Mouse (Mus musculus) midbrain, embryonic 14.5 days (tissue): ENCODE measurements around the gene Disp3. TPM values are rescaled to one million over a fixed set of nuclear protein-coding genes. Genes with fewer than 3 reads are reported as not detected.

Experiments used
- ATAC-seq: fragments of 200-750 bp; cut with Nextera tagmentation; 2 replicates; pipeline ENCODE4 v1.8.0; 2017; ENCODE audit warnings: moderate number of reproducible peaks, moderate library complexity; ENCODE audit not compliant: low FRiP score, low TSS enrichment
- DNase-seq: peaks from one replicate; pipeline ENCODE4 v3.0.0-alpha.2; 2015
- H3K27ac ChIP-seq: fragments of 300-500 bp; sonication (generic); replicated peaks from 2 replicates; pipeline ENCODE4 v1.5.1; 2014; ENCODE audit warnings: mild to moderate bottlenecking, low read depth, low read length, moderate library complexity
- H3K27me3 ChIP-seq: fragments of 300-500 bp; sonication (generic); 2 replicates; pipeline ENCODE4 v1.6.1; 2014; ENCODE audit warnings: low read length, control low read depth, mixed read lengths; ENCODE audit not compliant: control insufficient read depth, insufficient read depth
- H3K36me3 ChIP-seq: fragments of 300-500 bp; sonication (generic); 2 replicates; pipeline ENCODE4 v1.6.1; 2014; ENCODE audit warnings: low read length, control low read depth; ENCODE audit not compliant: control insufficient read depth, insufficient read depth
- H3K4me1 ChIP-seq: fragments of 300-500 bp; sonication (generic); 2 replicates; pipeline ENCODE4 v1.6.1; 2014; ENCODE audit warnings: mild to moderate bottlenecking, antibody characterized with exemption, low read length, control low read depth; ENCODE audit not compliant: control insufficient read depth, insufficient read depth
- H3K4me2 ChIP-seq: fragments of 300-500 bp; sonication (generic); 2 replicates; pipeline ENCODE4 v1.6.1; 2014; ENCODE audit warnings: mild to moderate bottlenecking, low read length, moderate library complexity
- H3K4me3 ChIP-seq: fragments of 300-500 bp; sonication (generic); replicated peaks from 2 replicates; pipeline ENCODE4 v1.5.1; 2014; ENCODE audit warnings: low read depth, low read length
- H3K9ac ChIP-seq: fragments of 300-500 bp; sonication (generic); replicated peaks from 2 replicates; pipeline ENCODE4 v1.6.1; 2014; ENCODE audit warnings: mild to moderate bottlenecking, low read length, moderate library complexity
- H3K9me3 ChIP-seq: fragments of 300-500 bp; sonication (generic); 2 replicates; pipeline ENCODE4 v1.6.1; 2016; ENCODE audit warnings: low read length, control low read depth, mixed read lengths; ENCODE audit not compliant: control insufficient read depth
- WGBS: fragments of 180-500 bp; shearing (Covaris S2); extraction: QIAGEN DNeasy Blood & Tissue Kit; methylation state at CpG from one replicate; pipeline ENCODE4 v1.1.7; 2014; 5-methylcytosine and 5-hydroxymethylcytosine counted together
- polyA plus RNA-seq: library from polyadenylated mRNA; unstranded; fragments of >200 nt; fragmentation: Nextera tagmentation; extraction: Ambion mirVana; gene quantifications from 2 replicates; pipeline ENCODE4 v1.2.1, GENCODE M21; 2014

The Disp3 gene
- polyA plus RNA-seq, 1 experiment from 2014 or later: 11.8 TPM

GRCm38 (mm10) chr4:148276816-148277491 is 10.8 kb downstream of the Disp3 start:
- Histone ChIP-seq H3K4me3 (no peak overlapping the region), H3K9me3 (no peaks in the 10 kb centered on the region), H3K9ac (peak overlapping the region; percentile 1; the same call in 1 of the 2 replicates), H3K36me3 (peaks cover 4% of the 10 kb centered on the region; the same call in 1 of the 2 replicates), H3K27ac (peak overlapping the region; percentile 63), H3K27me3 (peaks cover 9% of the 10 kb centered on the region; the same call in 1 of the 2 replicates), H3K4me2 (no peak overlapping the region), H3K4me1 (peaks cover 22% of the 10 kb centered on the region)
- DNase-seq: no peak
- WGBS: 15% methylated on average over 4 of the region's 4 CpGs
- ATAC-seq: no peak

GRCm38 (mm10) chr4:148274671-148275070 is 13.1 kb downstream of the Disp3 start:
- H3K27ac ChIP-seq: no peak overlapping the region
- no peaks in the 10 kb centered on the region for H3K9me3 ChIP-seq
- ATAC-seq (no peak), DNase-seq (no peak)
- H3K9ac ChIP-seq: no peak overlapping the region
- H3K27me3 ChIP-seq: peaks cover 18% of the 10 kb centered on the region; the same call in 1 of the 2 replicates
- 63% methylated on average over 3 of the region's 3 CpGs for WGBS
- H3K4me1 ChIP-seq: peaks cover 26% of the 10 kb centered on the region
- no peak overlapping the region for H3K4me3 ChIP-seq
- H3K36me3 ChIP-seq: peaks cover 24% of the 10 kb centered on the region
- H3K4me2 ChIP-seq: no peak overlapping the region

DNA sequence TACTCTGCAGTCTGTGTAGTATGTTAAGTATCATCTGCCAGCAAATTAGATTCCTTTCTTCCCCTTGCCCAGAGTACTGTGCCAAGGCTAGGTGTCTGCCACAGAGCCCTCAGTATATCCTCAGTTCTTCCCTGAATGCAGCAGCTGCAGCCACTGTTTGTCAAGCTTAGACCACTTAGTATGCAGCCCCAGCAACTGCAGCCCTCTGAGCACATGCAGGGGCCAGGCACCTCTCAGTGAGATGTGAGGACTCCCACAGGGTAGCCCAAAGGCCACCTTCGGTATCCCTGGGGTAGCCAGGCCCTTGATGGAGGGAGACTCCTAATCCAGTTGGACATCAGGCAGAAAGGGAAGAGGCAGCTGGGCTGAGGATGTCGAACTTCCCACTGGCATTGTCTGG is 14.5 kb downstream of the Disp3 start:
- WGBS: 0% methylated on average over 2 of the region's 2 CpGs
- Histone ChIP-seq H3K27me3 (peaks cover 18% of the 10 kb centered on the region; the same call in 1 of the 2 replicates), H3K9ac (0 out of 2 replicates have a peak overlapping the region, but pooled peaks have one; percentile 6), H3K4me3 (no peak overlapping the region), H3K36me3 (peaks cover 36% of the 10 kb centered on the region), H3K4me1 (peaks cover 26% of the 10 kb centered on the region), H3K27ac (0 out of 2 replicates have a peak overlapping the region, but pooled peaks have one; percentile 41), H3K4me2 (no peak overlapping the region), H3K9me3 (no peaks in the 10 kb centered on the region)
- DNase-seq (no peak), ATAC-seq (0 out of 2 replicates have a peak, but pooled peaks have one; percentile 37)

- no peak overlapping the region for H3K27ac ChIP-seq
- H3K36me3 ChIP-seq: peaks cover 51% of the 10 kb centered on the region
- H3K4me1 ChIP-seq: peaks cover 13% of the 10 kb centered on the region; the same call in 1 of the 2 replicates
- H3K4me3 ChIP-seq: 0 out of 2 replicates have a peak overlapping the region, but pooled peaks have one; percentile 10
- WGBS: 11% methylated on average over 39 of the region's 39 CpGs
- ATAC-seq (0 out of 2 replicates have a peak, but pooled peaks have one; percentile 11), DNase-seq (peak; percentile 67)
- H3K4me2 ChIP-seq: peak overlapping the region; percentile 18
- H3K27me3 ChIP-seq: peaks cover 18% of the 10 kb centered on the region; the same call in 1 of the 2 replicates
- H3K9ac ChIP-seq: no peak overlapping the region
- H3K9me3 ChIP-seq: no peaks in the 10 kb centered on the region
Measured at GRCm38 (mm10) chr4:148271656-148272055, 16.1 kb downstream of the Disp3 start.

- H3K4me3 ChIP-seq: no peak overlapping the region
- H3K36me3 ChIP-seq: peaks cover 74% of the 10 kb centered on the region
- H3K9ac ChIP-seq: no peak overlapping the region
- DNase-seq (no peak), ATAC-seq (no peak)
- no peak overlapping the region for H3K4me2 ChIP-seq
- H3K4me1 ChIP-seq: peaks cover 4% of the 10 kb centered on the region; the same call in 1 of the 2 replicates
- no peak overlapping the region for H3K27ac ChIP-seq
- H3K9me3 ChIP-seq: no peaks in the 10 kb centered on the region
- WGBS: 88% methylated on average over 6 of the region's 6 CpGs
- peaks cover 10% of the 10 kb centered on the region; the same call in 1 of the 2 replicates for H3K27me3 ChIP-seq
Measured at GRCm38 (mm10) chr4:148266973-148267507, 20.7 kb downstream of the Disp3 start.

GRCm38 (mm10) chr4:148259941-148260340 is 27.8 kb downstream of the Disp3 start:
- ATAC-seq (no peak), DNase-seq (no peak)
- Histone ChIP-seq H3K9me3 (no peaks in the 10 kb centered on the region), H3K27me3 (no peaks in the 10 kb centered on the region), H3K4me1 (no peaks in the 10 kb centered on the region), H3K36me3 (peaks cover 71% of the 10 kb centered on the region), H3K4me3 (no peak overlapping the region), H3K9ac (no peak overlapping the region), H3K4me2 (no peak overlapping the region), H3K27ac (no peak overlapping the region)
- 98% methylated on average over 4 of the region's 4 CpGs for WGBS

DNA sequence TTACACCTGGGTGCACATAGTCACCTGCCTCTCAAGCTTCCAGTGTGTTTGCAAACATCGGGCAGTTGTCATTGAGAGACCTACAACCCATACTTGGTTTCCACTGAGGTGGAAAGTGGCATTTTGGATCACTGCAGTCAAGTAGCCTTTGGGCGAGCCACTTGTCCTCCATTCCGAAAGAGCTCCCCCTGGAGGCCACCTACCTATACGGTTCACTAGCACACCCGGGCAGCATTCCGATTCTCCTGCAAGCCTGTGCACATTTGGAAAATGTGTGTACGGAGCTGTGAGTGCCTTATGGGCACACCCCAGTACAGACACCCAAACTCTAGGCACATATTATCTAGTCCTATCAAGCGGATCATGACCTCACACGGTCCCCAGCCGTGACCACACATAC is 38.4 kb downstream of the Disp3 start:
- whole genome bisulfite sequencing: 50% methylated on average over 10 of the region's 10 CpGs
- Histone ChIP-seq H3K9ac (no peak overlapping the region), H3K9me3 (peaks cover 9% of the 10 kb centered on the region; the same call in 1 of the 2 replicates), H3K4me2 (no peak overlapping the region), H3K4me1 (no peaks in the 10 kb centered on the region), H3K27ac (no peak overlapping the region), H3K36me3 (peaks cover 90% of the 10 kb centered on the region), H3K4me3 (no peak overlapping the region), H3K27me3 (no peaks in the 10 kb centered on the region)
- ATAC-seq (no peak), DNase-seq (peak; percentile 38)

GRCm38 (mm10) chr4:148240387-148240786 is 47.4 kb downstream of the Disp3 start:
- no peak overlapping the region for H3K4me2 ChIP-seq
- ATAC-seq: no peak
- H3K4me1 ChIP-seq: peaks cover 25% of the 10 kb centered on the region
- no peak overlapping the region for H3K9ac ChIP-seq
- H3K27me3 ChIP-seq: no peaks in the 10 kb centered on the region
- peaks cover 42% of the 10 kb centered on the region for H3K36me3 ChIP-seq
- no peak overlapping the region for H3K4me3 ChIP-seq
- H3K27ac ChIP-seq: no peak overlapping the region
- 80% methylated on average over 9 of the region's 9 CpGs for WGBS
- no peak for DNase-seq
- no peaks in the 10 kb centered on the region for H3K9me3 ChIP-seq
